Mouse (Mus musculus): ENCODE measurements around the gene Ntmt1. TPM values are rescaled to one million over a fixed set of nuclear protein-coding genes. Genes with fewer than 3 reads are reported as not detected.

Ntmt1 gene
- 10 to 100 TPM; 27.0 to 37.2 TPM for polyA plus RNA-seq (2017; shearing (Covaris generic))

GRCm38 (mm10) chr2:30807648-30808295, at the start of gene Ntmt1:
Gene Ntmt1 (plus strand): TSS chr2:30807826.

GRCm38 (mm10) chr2:30803604-30804003, 4.0 kb upstream of the Ntmt1 start, which contains the start of gene 1700001O22Rik:
Gene 1700001O22Rik (minus strand): TSS chr2:30803661.

GRCm38 (mm10) chr2:30830283-30830795, 22.7 kb downstream of the Ntmt1 start, which contains the start of gene Asb6:
Gene Asb6 (minus strand): TSS chr2:30830333.

GRCm38 (mm10) chr2:30834373-30835022, 26.9 kb downstream of the Ntmt1 start, which contains the start of gene Prrx2:
Gene Prrx2 (plus strand): TSS chr2:30834972.

Other genes with a start within 250 kb of the Ntmt1 start
- 1 to 10 TPM in 1 of 2 experiments, under 1 TPM in 1; 0.50 to 1.3 TPM for gene Cstad, start 212.8 kb upstream of the Ntmt1 start, polyA plus RNA-seq (2017; shearing (Covaris generic))
- gene 1700001O22Rik, start 4.2 kb upstream of the Ntmt1 start, polyA plus RNA-seq (2017; shearing (Covaris generic)), result 1 to 10 TPM; 1.8 to 4.0 TPM
- gene Asb6, start 22.5 kb downstream of the Ntmt1 start, polyA plus RNA-seq (2017; shearing (Covaris generic)), result 10 to 100 TPM; 47.6 to 57.3 TPM
- gene Prrx2, start 27.1 kb downstream of the Ntmt1 start, polyA plus RNA-seq (2017; shearing (Covaris generic)), result not detected
- under 1 TPM in 1 of 2 experiments, not detected in 1; 0.59 TPM for gene Ptges, start 122.0 kb downstream of the Ntmt1 start, polyA plus RNA-seq (2017; shearing (Covaris generic))
- 10 to 100 TPM; 16.7 to 27.7 TPM for gene Tor1b, start 145.1 kb downstream of the Ntmt1 start, polyA plus RNA-seq (2017; shearing (Covaris generic))
- 10 to 100 TPM; 85.3 to 92.4 TPM for gene Tor1a, start 160.1 kb downstream of the Ntmt1 start, polyA plus RNA-seq (2017; shearing (Covaris generic))
- gene BC005624, start 174.4 kb downstream of the Ntmt1 start, polyA plus RNA-seq (2017; shearing (Covaris generic)), result 10 to 100 TPM; 59.7 to 61.9 TPM
- 10 to 100 TPM; 21.6 to 35.7 TPM for gene Usp20, start 174.5 kb downstream of the Ntmt1 start, polyA plus RNA-seq (2017; shearing (Covaris generic))